Mouse (Mus musculus) urinary bladder, postnatal 14 days (tissue): ENCODE data around the gene Gbf1.

Experiments used
- DNase-seq: peaks from one replicate; pipeline ENCODE4 v3.0.0; 2021; ENCODE audit warnings: low spot score

Gbf1 gene

DNA sequence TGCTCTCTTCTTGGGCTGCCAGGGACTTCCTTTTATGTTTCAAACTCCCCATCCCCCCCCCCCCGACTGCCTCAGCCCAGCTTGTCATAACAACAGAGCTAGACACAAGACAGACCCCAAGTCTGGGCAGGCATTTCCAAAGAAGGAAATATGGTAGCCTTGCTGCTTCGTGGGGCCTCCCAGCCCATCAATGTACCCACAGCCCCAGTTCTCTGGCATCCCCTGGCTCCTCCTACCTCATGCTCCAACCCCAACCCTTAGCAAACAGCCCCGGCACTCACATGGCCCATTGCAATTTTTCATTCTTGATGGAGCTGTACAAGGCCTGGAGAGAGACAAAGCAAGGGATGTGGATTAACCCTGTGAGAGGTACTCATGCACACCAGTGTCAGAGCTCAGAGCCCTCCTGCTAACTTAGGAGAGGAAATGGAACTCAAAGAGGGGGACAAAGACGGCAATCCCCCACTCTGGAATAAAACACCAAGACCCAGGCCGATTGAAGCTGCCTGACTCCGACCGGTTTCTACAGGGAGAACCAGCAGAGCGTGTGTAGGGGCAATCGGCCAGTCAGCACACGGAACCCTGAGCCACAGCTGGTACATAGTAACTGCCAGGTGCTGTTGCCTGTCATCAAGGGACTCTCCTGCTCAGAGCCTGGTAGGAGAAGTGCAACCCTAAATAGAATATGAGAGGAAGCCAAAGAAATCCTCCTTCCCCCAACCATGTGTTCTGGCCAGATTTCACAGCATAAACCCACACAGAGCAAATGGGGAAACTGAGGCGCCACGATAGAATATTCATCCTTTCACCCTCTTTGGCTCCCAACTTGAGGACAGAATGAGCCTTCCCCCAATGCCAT is 163.7 kb downstream of the Gbf1 start:
- no peak for DNase-seq

DNA sequence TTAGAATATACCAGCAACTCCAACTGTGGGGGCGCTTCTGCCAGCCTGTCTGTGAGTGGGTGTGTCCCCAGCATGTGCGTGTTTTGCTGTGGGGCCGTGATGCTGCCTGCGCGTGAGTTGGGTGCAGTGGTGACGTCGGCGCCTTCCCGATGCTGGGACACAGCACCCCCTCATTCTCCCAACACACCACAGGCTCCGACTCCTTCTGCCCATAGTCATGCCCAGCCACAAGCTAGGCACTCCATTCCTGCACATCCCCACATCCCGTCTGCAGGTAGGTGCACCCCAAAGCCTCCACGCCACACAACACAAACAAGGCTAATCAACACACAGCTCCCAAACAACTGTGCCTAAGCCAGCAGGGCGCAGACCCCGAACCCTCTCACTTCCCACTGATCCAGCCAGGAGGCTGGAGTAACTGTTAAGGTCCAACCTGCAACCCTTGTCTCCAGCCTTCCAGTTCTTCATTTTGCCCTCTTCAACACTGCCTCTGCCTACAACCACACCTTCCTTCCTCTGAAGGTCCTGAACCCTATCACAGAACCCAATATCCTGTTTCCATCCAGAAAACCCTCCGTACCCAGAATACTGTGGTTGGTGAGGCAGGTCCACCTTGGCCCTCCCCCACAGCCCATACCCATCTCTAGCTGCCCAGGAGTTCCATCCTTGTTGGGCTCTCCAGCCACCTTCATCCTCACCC is 164.7 kb downstream of the Gbf1 start:
- DNase-seq, result no peak

DNA sequence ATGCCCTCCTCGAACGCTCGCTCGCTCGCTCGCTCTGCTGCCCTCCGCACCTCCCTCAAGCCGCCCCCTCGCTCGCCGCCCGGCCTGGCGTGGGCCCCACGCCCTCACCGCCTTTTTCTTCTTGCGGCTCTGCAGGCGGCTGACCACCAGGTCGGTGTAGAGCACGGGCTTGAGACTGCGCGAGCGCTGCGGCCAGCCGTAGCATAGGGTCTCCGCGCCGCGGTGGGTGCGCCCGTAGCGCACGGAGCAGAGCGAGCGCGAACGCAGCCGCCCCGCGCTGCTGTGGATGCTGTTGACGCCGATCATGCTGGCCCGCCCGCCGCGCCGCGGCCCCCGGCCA is 165.2 kb downstream of the Gbf1 start:
- no peak for DNase-seq

DNA sequence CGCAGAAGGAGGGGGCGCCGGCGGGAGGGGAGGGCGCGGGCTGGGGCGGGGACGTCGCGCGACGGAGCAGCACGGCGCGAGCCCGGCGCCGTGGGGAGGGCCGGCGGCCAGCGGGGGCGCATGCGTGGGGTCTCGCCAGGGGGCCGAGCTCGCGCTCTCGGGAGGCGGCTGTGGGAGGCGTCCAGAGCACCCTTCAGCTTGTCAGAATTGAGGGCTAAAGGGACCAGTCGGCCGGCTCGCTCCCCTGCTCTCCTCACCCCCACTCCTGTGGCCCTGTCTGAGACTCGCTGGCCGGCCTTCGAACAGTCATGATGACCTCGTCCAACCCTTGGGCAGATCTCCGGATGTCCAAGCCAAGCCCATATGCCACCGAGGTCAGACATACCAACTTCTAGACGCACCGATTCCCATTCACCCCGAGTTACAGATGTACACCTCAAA is 165.7 kb downstream of the Gbf1 start:
- DNase-seq, result peak; percentile 49

DNA sequence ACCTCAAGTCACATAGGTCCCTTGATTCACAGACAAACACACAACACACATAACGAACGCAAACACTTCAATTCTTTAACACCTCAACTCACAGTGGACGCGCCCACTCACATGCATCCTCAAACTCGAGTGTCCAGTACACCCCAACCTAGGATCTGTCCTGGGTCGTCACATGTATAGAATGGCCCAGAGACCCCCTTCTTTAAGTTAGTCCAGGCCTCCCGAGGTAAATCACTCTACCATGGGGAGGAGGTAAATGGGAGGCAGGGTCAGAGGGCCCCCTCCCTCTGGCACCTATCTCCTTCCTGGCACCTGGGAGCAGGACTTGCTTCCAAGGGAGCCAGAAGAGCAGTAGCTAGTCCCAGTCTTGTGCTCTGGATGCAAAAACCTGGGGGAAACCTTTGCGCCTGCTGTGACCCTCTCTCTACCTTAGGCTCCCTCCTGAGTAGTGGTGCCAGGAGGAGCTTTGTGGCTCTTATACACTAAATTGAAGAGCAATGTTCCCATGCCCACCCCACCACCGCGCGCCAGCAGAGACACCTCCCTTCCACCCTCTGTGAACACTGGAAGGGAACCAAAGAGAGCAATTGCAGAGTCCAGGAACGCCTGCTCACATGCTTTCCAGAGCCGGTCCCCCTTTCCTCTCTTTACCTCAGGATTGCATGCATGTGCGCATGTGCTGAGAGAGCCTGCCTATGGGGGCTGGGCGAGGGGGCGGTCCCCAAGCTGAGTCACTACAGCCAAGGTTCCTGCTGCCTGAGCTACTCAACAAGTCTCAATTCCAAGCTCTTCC is 166.5 kb downstream of the Gbf1 start:
- DNase-seq, result peak; percentile 84

DNA sequence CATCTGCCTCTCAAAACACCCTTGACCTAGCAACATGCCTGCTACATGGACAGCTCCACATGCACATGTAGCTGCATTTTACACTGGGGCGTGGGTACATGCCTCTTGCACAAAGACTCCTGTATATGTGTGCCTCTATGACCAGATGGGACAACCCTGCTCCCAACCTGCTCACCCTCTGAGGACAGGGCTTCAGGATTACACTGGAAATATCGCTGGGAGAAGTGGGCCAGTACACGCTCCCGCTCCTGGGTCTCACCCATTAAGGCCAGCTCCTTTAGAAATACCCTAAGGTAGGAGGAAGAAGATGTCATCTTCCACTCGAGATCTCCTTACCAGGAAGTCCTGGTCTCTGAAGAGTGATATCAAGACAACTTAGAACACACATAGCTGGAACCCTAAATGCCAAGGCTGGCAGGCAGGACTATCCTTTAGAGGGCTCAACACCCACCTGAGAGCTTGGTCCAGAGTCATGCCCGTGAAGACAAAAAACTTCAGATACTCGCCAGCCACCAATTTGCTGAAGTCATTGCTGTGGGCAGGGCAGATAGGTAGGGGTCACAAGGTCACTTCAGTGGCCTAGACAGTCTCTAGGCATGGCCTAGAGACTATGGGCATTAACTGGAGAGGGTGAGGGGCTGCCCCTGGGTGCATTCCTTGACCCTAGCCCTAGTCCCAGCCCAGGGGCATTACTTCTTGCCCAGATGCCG is 167.9 kb downstream of the Gbf1 start:
- no peak for DNase-seq

DNA sequence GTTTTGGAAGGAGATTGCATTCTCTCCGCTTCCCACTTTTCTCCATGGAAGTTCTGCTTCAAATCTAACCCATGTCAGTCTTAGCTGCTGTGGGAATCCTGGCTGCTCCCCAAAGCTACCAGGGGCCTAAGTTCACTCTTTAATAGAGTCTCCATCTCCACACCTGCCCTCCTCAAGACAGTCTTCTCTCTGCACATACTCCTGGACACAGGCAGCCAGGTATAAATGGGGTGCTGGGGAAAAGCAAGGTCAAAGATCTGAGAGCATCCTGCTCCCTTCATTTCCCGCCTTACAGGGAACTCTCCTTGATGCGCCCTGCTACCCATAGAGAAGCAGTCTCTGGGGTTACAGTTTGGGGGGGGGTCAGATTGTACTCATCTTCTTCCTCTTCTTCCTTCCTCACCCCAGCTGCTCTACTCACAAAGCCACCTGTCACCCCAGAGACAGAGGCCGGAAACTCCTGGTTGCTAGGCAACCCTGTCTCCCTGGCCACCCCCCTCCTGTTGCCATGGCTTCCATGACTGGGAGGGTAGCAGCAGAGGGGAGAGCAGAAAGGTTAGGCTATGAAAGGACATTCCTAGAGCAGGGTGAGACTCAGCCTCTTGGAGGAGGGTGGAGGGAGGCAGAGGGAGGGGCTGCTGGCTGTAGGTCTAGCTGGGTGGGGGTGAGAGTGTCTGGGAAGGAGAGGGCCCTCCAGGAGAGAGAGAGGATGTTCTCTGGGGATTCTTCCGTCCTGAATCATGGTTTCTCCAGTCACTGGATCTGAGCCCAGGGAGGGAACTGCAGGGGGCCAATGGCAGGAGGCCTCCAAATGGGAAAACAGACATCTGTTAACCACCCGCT is 169.0 kb downstream of the Gbf1 start:
- DNase-seq, result no peak

DNA sequence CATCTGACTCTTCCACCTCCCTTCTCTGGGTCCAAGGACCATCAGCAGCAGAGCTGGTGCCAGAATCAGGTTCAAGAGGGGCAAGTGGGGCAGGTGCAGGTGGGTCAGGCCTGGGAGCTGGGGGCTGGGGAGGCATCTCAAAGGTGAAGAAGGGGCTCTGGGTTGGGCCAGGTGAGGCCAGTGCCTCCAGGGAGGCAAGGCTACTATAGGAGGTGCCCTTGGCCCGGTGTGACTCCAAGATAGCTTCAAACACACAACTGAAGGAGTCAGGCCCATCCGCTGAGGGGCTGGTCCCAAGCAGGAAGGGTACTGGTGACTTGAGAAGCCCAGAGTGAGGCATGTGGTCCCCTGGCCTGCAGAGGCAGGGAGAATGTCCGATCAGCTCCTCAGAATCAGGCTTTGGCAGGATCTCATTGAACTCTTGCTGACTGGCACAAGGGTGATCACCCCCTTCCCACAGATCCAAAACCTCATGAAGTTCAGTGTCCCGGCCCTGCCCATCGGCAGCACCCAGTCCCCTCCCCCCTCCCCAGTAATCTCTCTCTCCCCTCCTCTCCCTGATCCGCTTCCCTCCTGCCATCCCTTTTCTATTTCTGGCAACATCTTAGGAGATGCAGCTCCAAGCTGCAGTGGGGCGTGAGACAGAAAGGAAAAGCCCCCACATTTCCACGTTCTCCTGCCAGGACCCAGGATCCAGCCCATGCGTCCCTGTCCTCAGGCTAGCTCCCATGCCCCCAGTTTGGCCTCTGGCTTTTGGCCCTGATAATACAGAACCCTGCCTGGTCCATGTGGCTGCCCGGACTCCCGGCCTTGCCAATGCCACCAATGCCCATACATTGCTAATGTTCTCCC is 170.1 kb downstream of the Gbf1 start:
- DNase-seq, result no peak

DNA sequence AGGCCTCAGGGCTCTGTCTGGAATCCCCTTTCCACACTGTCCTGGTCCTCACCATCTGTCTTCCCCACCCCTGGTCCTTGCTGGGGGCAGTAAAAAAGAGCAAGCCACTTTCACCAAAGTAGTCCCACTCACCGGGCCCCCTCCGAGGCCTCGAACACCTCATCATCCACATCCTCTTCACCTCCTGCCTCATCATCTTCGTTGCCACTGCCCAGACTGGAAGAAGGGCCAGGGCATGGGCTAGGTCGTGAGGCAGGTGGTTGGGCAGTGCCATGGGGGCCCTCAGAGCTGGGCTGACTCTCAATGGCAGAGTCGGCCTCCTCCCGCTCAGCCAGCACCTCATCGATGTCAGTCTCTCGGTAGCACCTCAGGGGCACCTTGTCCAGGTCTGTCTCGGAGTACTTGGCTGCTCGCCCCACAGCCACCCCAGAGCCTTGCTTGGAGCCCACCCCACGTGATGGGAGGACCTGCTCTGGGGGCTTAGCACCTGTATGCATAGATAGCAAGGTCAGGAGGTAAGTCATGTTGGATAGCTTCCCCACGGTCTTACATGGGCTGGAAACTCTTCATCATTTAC is 170.8 kb downstream of the Gbf1 start:
- no peak for DNase-seq

DNA sequence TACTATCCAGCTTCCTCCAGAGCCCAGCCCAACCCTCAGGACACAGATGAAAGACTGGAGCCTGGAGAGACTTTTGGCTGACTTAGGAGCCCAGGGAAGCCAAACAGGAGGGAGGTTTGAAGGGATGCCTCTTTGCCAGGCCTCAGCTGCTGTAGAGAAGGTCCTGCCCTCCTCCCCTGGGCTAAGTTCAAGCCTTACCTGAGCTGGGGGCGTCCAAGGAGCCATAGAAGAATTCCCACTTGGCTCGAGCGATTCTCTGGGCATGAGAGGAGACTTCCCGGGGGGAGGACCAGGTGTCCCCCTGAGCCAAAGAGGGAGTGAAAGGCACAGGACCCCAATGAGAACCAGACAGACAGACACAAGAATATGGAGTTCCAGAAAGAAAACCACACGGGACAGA is 171.4 kb downstream of the Gbf1 start:
- no peak for DNase-seq

DNA sequence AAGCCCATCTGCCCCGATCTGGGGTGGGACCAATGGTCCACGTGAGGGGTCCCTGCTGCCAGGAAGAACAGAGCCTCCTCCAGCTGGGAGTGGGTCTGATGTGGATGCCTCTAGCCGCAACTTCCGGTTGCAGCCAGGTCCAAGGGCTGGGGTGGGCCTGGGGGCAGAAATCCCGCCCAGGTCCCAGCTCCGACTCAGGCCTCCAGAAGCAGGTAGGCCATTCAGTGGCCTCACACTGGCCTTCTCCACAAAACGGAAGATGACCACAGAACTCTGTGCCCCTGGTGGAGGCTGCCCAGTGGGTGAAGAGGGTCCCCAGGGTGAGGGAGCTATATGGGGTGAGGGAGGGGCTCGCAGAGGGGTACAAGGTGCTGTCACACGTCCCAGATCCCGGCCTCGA is 172.1 kb downstream of the Gbf1 start:
- no peak for DNase-seq

DNA sequence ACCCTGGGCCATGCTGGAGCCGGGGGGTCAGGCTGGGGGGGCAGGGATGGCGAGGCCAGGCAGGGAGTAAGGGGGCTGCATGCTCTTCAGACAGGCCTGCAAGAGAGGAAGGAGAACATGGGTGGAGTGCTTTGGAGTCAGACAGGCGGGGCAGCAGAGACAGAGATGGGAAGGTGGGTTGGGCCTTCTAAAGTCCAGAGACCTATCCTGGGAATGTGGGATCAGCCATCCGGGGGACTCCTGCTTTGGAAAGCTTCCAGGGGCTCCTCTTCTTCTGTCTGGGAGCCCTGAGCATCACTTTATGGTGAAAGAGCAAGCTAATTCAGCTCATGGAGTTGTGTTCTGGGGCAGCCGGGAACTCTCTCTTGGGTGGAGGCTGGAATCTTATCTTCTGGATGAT is 172.6 kb downstream of the Gbf1 start:
- no peak for DNase-seq

DNA sequence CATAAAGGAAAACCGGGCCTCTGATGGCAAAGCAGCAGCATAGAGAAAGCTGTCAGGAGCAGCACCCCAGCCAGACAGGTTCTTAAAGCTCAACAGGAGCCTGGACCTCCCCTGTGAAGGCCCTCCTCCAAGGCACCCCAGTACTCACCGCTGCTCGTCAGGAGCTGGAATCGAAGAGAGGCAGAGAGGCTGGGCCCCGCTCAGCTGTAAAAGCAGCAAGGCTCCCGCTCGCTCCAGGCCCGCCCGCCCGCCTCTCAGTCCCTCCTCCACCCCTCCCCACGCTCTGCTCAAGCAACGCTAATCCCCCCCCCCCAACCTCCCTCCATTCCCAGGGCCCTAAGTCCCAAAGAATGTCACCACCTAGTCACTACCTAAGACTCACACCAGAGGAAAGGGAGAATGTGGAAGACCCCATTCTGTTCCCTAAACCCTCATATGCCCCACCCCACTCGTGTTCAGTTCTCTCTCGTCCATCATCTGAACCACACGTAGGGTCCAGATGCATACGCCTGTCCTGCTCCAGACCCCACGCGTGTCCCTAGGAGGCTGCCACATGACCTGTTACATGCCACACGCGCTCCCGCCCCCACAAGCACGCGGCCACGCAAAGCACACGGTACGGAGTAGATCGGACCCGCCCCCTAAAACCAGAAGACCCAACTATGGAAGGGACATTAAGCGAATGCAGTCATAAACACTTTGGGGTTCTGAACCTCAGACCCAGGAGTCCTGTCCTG is 173.9 kb downstream of the Gbf1 start:
- no peak for DNase-seq

DNA sequence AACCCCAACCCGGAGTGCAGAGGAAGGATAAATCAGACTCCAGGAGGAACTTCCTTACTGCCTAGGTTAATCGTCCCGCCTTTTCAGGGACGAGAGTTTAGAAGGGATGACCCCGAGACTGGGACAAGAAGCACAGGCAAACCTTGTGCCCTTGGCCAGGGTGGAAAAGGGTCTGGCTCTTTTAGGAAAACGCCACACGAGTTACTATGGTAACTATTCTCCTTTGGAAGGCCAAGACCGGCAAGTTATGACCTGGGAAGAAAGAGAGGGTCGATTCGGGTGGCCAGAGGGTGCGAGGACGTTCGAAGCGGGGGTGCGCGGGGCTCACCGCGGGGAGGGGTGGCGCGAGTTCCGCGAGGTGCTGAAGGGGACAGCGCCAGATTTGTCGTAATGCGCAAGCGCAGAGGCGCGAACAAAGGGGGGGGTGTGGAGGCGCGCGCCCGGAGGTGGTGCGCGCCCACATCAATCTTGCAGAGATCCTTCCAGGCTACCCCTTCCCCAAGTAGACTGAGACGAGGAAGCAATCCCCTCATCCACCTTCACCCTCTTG is 174.5 kb downstream of the Gbf1 start, which contains the start of gene Psd:
Gene Psd (minus strand): TSS at position 401 of the 550 bp plus-strand sequence.
- DNase-seq, result no peak

DNA sequence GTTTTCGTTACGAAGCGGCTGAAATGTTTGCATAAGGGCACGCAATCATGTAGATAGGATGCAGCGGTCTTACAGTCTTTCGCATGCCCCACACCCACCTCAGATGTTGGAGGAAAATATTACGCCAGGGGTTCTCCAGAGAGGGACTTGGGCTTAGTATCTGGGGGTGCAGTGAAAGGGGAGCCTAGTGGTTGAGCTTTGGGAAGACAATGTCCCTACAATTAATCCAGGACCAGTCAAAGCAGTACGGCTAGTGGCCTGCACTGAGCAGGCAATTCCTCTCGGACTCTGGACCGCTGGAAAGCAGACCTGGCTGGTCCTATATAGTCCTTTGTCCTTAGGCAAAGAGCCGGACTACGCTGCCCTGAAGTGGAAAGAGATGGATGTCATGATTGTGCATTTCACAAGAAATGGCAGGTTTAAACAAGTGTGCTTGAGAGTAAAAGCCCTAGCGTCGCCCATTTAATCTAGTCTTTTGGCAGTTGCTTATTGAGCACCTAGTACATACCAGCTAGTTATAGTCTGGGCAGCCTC is 175.3 kb downstream of the Gbf1 start:
- no peak for DNase-seq

DNA sequence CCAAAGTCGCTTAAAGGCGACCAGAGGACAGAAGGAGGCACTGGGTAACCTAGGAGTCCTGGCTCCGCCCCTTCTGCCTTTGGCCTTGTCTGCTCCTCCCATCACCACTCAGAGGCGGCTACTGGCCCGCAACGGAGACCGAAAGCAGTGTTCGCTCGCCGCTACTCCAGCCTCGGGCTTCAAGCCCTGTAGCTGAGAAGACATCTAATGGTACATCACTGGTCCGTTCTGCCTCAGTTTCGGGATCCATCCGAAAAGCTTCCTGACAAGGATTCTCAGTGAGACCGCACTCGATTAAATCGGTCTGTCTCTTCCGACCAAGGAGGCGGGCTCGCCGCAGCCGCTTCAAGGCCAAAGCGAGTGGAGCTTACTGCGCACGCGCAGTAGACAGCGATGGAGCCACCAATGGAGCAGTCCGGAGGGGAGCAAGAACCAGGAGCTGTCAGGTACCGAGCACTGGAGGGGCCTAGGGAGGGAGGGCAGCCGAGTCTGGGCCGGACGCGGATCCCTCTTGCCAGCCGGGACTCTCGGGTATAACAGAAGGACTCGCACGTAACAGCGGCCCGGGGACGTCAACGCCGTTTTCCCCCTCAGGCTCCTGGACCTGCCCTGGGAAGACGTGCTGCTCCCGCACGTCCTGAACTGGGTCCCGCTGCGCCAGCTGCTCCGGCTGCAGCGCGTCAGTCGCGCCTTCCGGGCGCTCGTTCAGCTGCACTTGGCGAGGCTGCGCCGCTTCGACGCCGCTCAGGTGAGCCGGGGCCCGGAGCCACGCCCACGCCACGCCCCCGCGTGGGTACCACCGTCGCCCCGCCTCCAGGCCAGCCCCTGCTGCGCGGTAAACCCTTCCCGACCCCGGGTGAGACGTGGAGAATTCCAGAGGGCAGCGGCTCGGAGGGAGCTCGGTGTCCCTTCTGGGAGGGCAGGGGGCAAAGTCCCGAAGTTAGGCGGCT is 176.0 kb downstream of the Gbf1 start, which contains the start of gene Fbxl15:
Gene Fbxl15 (plus strand): TSS at position 104 of the 950 bp plus-strand sequence.
- peak; percentile 96 for DNase-seq

DNA sequence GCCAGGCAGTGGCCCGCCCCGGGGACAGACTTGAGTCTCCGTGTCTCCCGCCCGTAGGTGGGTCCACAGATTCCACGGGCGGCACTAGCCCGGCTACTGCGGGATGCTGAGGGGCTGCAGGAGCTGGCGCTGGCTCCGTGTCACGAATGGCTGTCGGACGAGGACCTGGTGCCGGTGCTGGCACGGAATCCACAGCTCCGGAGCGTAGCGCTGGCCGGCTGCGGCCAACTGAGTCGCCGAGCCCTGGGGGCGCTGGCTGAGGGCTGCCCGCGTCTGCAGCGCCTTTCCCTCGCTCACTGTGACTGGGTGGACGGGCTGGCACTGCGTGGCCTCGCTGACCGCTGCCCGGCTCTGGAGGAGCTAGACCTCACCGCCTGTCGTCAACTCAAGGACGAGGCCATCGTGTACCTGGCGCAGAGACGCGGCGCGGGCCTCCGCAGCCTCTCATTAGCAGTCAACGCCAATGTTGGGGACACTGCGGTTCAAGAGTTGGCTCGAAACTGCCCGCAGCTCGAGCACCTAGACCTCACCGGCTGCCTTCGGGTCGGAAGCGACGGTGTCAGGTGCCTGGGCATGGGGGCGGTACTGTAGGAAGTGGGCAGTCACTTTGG is 176.8 kb downstream of the Gbf1 start:
- no peak for DNase-seq
